Mouse (Mus musculus) megakaryocyte, embryonic 14.5 days (primary cell): ENCODE measurements at regions not wholly inside any gene's neighbourhood (a gene's known extent, or its start where the extent isn't known, plus 50 kb on each side); places are given as distances from the start of the nearest gene placed in this dataset.

Source experiments
- H3K27me3 ChIP-seq: replicated peaks from 2 replicates; pipeline ENCODE3; 2012; ENCODE audit warnings: inconsistent platforms
- H3K36me3 ChIP-seq: replicated peaks from 2 replicates; pipeline ENCODE3; 2012; ENCODE audit warnings: low read length, inconsistent platforms, mixed read lengths
- H3K4me1 ChIP-seq: 2 replicates; pipeline ENCODE4 v1.6.1; 2012; ENCODE audit warnings: inconsistent platforms
- H3K4me3 ChIP-seq: replicated peaks from 2 replicates; pipeline ENCODE3; 2012; ENCODE audit warnings: moderate library complexity, mild to moderate bottlenecking, inconsistent platforms
- H3K9me3 ChIP-seq: 2 replicates; pipeline ENCODE4 v1.6.1; 2012; ENCODE audit warnings: inconsistent platforms
- FLI1 ChIP-seq: IDR thresholded peaks from 2 replicates; pipeline ENCODE4 v1.6.1; 2012; ENCODE audit warnings: low read length, inconsistent platforms, mixed read lengths
- GATA1 ChIP-seq: IDR thresholded peaks from 3 replicates; pipeline ENCODE4 v1.6.1; 2012; ENCODE audit warnings: mixed read lengths, low read length, inconsistent platforms, borderline replicate concordance

DNA sequence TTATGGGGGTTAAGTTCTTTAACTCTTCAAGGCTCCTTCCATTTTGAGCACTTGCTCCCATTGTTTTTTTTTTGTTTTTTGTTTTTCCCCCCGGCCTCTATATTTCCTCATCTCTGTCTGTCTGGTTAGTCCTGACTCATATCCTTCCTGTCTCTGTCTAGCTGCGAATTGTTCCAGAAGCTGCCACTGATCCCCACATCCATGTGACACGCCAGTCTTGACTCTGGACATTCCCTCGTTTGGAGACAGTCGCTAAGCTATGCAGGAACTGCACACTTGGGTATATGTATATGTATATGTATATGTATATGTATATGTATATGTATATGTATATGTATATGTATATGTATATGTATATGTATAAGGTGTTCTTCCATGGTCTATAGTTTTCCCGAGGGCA, 177.4 kb upstream of the Fn1 start:
- Histone ChIP-seq H3K27me3 (no peaks in the 10 kb centered on the region), H3K4me1 (no peaks in the 10 kb centered on the region), H3K9me3 (peaks cover 19% of the 10 kb centered on the region), H3K36me3 (no peaks in the 10 kb centered on the region), H3K4me3 (no peak overlapping the region)
- TF ChIP-seq GATA1 (no peak), FLI1 (no peak)

- H3K4me3 ChIP-seq, result no peak overlapping the region
- no peaks in the 10 kb centered on the region for H3K36me3 ChIP-seq
- H3K9me3 ChIP-seq, result peaks cover 11% of the 10 kb centered on the region; the same call in 1 of the 2 replicates
- no peaks in the 10 kb centered on the region for H3K4me1 ChIP-seq
- no peaks in the 10 kb centered on the region for H3K27me3 ChIP-seq
- TF ChIP-seq FLI1, result no peak
- TF ChIP-seq GATA1, result no peak
These were observed 171.4 kb upstream of the Fn1 start for GRCm38 (mm10) chr1:71824410-71824809.

GRCm38 (mm10) chr1:71822123-71822522, 169.1 kb upstream of the Fn1 start:
- no peaks in the 10 kb centered on the region for H3K27me3 ChIP-seq
- H3K36me3 ChIP-seq, result no peaks in the 10 kb centered on the region
- H3K9me3 ChIP-seq, result peaks cover 3% of the 10 kb centered on the region; the same call in 1 of the 2 replicates
- H3K4me3 ChIP-seq, result no peak overlapping the region
- H3K4me1 ChIP-seq, result no peaks in the 10 kb centered on the region
- no peak for TF ChIP-seq GATA1

GRCm38 (mm10) chr1:71821099-71821498, 168.1 kb upstream of the Fn1 start:
- Histone ChIP-seq H3K4me1 (no peaks in the 10 kb centered on the region), H3K27me3 (no peaks in the 10 kb centered on the region), H3K9me3 (peaks cover 6% of the 10 kb centered on the region), H3K36me3 (no peaks in the 10 kb centered on the region), H3K4me3 (no peak overlapping the region)
- TF ChIP-seq FLI1, result no peak

- Histone ChIP-seq H3K4me3 (no peak overlapping the region), H3K36me3 (no peaks in the 10 kb centered on the region)
- no peak for TF ChIP-seq FLI1
- TF ChIP-seq GATA1, result no peak
These were observed 163.3 kb upstream of the Fn1 start for GRCm38 (mm10) chr1:71816306-71816705.

GRCm38 (mm10) chr1:71814141-71814540, 161.1 kb upstream of the Fn1 start:
- Histone ChIP-seq H3K27me3 (no peaks in the 10 kb centered on the region), H3K4me1 (no peaks in the 10 kb centered on the region), H3K36me3 (no peaks in the 10 kb centered on the region), H3K4me3 (no peak overlapping the region), H3K9me3 (peaks cover 22% of the 10 kb centered on the region)
- TF ChIP-seq GATA1 (no peak), FLI1 (no peak)

More at GRCm38 (mm10) chr1:71816306-71816705, 163.3 kb upstream of the Fn1 start:
- Histone ChIP-seq H3K9me3 (peaks cover 24% of the 10 kb centered on the region), H3K4me1 (no peaks in the 10 kb centered on the region), H3K27me3 (no peaks in the 10 kb centered on the region)

DNA sequence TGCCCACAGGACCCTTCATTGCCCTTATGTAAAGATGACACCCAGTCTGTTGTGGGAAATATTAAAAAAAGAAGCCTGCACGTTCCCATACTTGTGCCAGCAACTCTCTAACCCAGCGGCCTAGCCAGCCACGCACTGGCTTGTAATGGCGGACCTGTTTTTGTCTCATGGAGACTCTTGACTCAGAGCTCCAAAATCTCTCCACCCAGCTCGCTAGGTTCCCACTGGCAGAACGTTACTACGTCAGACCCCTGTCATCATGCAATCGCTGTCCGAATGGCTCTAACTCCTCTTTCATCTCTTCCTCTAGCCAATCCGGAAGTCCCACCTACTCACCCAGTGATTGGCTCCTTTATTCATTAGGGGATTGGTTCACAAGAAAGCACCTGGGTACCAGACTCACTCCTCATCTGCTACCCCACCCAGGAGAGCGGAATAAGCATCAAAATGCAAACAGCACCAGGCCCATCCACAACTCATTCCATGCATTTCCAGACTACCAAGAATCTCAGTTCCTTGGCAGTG, 159.2 kb upstream of the Fn1 start:
- no peak for TF ChIP-seq FLI1
- TF ChIP-seq GATA1, result no peak
- H3K36me3 ChIP-seq, result no peaks in the 10 kb centered on the region
- no peaks in the 10 kb centered on the region for H3K4me1 ChIP-seq
- H3K27me3 ChIP-seq, result no peaks in the 10 kb centered on the region
- H3K9me3 ChIP-seq, result peaks cover 22% of the 10 kb centered on the region
- H3K4me3 ChIP-seq, result no peak overlapping the region

GRCm38 (mm10) chr1:71811196-71811788, 158.3 kb upstream of the Fn1 start:
- no peaks in the 10 kb centered on the region for H3K4me1 ChIP-seq
- no peak for TF ChIP-seq GATA1
- TF ChIP-seq FLI1, result no peak
- no peaks in the 10 kb centered on the region for H3K36me3 ChIP-seq
- H3K9me3 ChIP-seq, result peaks cover 20% of the 10 kb centered on the region
- no peaks in the 10 kb centered on the region for H3K27me3 ChIP-seq
- no peak overlapping the region for H3K4me3 ChIP-seq

DNA sequence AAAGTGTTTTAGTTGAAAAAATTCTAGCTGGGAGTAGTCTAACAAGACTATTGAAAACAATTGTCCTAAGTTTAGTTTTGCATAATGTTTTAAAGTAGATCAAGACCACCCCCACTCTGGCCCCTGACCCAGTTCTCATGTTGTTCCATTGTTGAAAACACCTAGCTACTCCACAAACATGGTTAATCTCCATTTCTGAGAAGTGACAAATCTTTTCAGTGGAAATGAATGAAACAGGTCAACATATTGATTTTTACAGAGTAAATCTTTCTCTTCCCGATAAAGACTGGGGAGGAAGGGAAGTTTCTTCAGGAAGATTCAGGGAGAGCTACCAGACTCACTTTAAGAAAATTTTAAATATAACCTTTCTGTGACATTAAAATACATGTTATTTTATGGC, 155.0 kb upstream of the Fn1 start:
- Histone ChIP-seq H3K4me1 (no peaks in the 10 kb centered on the region), H3K9me3 (peaks cover 9% of the 10 kb centered on the region), H3K27me3 (no peaks in the 10 kb centered on the region), H3K4me3 (no peak overlapping the region), H3K36me3 (no peaks in the 10 kb centered on the region)
- TF ChIP-seq GATA1, result no peak
- no peak for TF ChIP-seq FLI1

DNA sequence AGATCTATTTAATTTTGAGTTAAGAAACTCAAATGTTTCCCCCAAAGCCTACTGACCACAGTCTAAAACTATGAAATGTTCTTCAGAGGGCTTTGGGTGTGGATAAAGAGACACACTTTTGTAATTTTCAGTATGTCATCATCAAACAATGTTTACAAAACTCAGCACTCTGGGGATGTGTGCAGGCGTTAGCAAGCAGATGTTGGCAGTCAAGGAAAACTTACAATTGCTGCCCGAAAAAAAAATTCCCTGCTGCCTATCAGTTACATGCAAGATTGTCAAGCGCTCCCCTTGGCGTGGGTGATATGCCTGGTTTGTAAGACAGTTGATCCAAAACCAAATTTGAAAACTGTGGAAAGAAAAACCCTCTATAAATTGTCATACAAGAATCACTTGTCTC, 154.6 kb upstream of the Fn1 start:
- H3K36me3 ChIP-seq, result no peaks in the 10 kb centered on the region
- no peak overlapping the region for H3K4me3 ChIP-seq
- TF ChIP-seq FLI1 (no peak), GATA1 (no peak)
- no peaks in the 10 kb centered on the region for H3K27me3 ChIP-seq
- no peaks in the 10 kb centered on the region for H3K4me1 ChIP-seq
- H3K9me3 ChIP-seq, result peaks cover 8% of the 10 kb centered on the region

GRCm38 (mm10) chr1:71801283-71802066, 148.5 kb upstream of the Fn1 start:
- Histone ChIP-seq H3K27me3 (no peaks in the 10 kb centered on the region), H3K36me3 (no peaks in the 10 kb centered on the region), H3K9me3 (peaks cover 7% of the 10 kb centered on the region), H3K4me1 (no peaks in the 10 kb centered on the region), H3K4me3 (no peak overlapping the region)
- TF ChIP-seq FLI1 (no peak), GATA1 (no peak)
